Mouse (Mus musculus) limb, embryonic 12.5 days (tissue): ENCODE measurements at regions not wholly inside any gene's neighbourhood (a gene's known extent, or its start where the extent isn't known, plus 50 kb on each side); places are given as distances from the start of the nearest gene placed in this dataset.
A peak's percentile ranks its signal among the peaks of the same experiment; 100 is the strongest.

Experiments
- ATAC-seq: fragments of 200-750 bp; cut with Nextera tagmentation; 2 replicates; pipeline ENCODE4 v1.8.0; 2017; ENCODE audit warnings: low read depth, moderate TSS enrichment; ENCODE audit not compliant: insufficient number of reproducible peaks, insufficient read depth, low FRiP score, low TSS enrichment
- H3K27ac ChIP-seq: fragments of 300-500 bp; sonication (generic); 2 replicates; pipeline ENCODE4 v1.5.1; 2016; ENCODE audit warnings: mild to moderate bottlenecking, moderate library complexity
- H3K27me3 ChIP-seq: fragments of 300-500 bp; sonication (generic); 2 replicates; pipeline ENCODE4 v1.6.1; 2016; ENCODE audit warnings: mild to moderate bottlenecking, moderate library complexity
- H3K36me3 ChIP-seq: fragments of 300-500 bp; sonication (generic); 2 replicates; pipeline ENCODE4 v1.6.1; 2016; ENCODE audit warnings: mild to moderate bottlenecking, moderate library complexity
- H3K4me1 ChIP-seq: fragments of 300-500 bp; sonication (generic); replicated peaks from 2 replicates; pipeline ENCODE4 v1.6.1; 2016
- H3K4me2 ChIP-seq: fragments of 300-500 bp; sonication (generic); 2 replicates; pipeline ENCODE4 v1.6.1; 2016; ENCODE audit warnings: mild to moderate bottlenecking, moderate library complexity
- H3K4me3 ChIP-seq: fragments of 300-500 bp; sonication (generic); replicated peaks from 2 replicates; pipeline ENCODE4 v1.5.1; 2016; ENCODE audit warnings: mild to moderate bottlenecking
- H3K9ac ChIP-seq: fragments of 300-500 bp; sonication (generic); replicated peaks from 2 replicates; pipeline ENCODE4 v1.6.1; 2016; ENCODE audit warnings: mild to moderate bottlenecking, moderate library complexity
- H3K9me3 ChIP-seq: fragments of 300-500 bp; sonication (generic); 2 replicates; pipeline ENCODE4 v1.6.1; 2016; ENCODE audit warnings: mild to moderate bottlenecking, moderate library complexity
- WGBS: fragments of 180-500 bp; shearing (Covaris S2); methylation state at CpG from one replicate; pipeline ENCODE4 v1.1.7; 2016; 5-methylcytosine and 5-hydroxymethylcytosine counted together

GRCm38 (mm10) chr7:90044100-90044698 lies 63.4 kb upstream of the Eed start:
- no peak for ATAC-seq
- WGBS = 88% methylated on average over 4 of the region's 4 CpGs
- Histone ChIP-seq H3K27me3 (no peaks in the 10 kb centered on the region), H3K36me3 (no peaks in the 10 kb centered on the region), H3K4me2 (no peak overlapping the region), H3K9ac (no peak overlapping the region), H3K27ac (no peak overlapping the region), H3K9me3 (no peaks in the 10 kb centered on the region), H3K4me3 (no peak overlapping the region), H3K4me1 (peaks cover 13% of the 10 kb centered on the region)

- no peak overlapping the region for H3K4me3 ChIP-seq
- no peak overlapping the region for H3K4me2 ChIP-seq
- WGBS = 78% methylated on average over 4 of the region's 4 CpGs
- no peak overlapping the region for H3K27ac ChIP-seq
- H3K27me3 ChIP-seq = no peaks in the 10 kb centered on the region
- no peak overlapping the region for H3K9ac ChIP-seq
- no peak for ATAC-seq
- no peaks in the 10 kb centered on the region for H3K9me3 ChIP-seq
- H3K36me3 ChIP-seq = no peaks in the 10 kb centered on the region
- peaks cover 13% of the 10 kb centered on the region for H3K4me1 ChIP-seq
Observed at GRCm38 (mm10) chr7:90045208-90045800, 64.5 kb upstream of the Eed start.

- H3K27ac ChIP-seq = no peak overlapping the region
- H3K9ac ChIP-seq = no peak overlapping the region
- H3K4me2 ChIP-seq = no peak overlapping the region
- 91% methylated on average over 3 of the region's 3 CpGs for WGBS
- H3K36me3 ChIP-seq = no peaks in the 10 kb centered on the region
- peaks cover 10% of the 10 kb centered on the region for H3K4me1 ChIP-seq
- H3K27me3 ChIP-seq = no peaks in the 10 kb centered on the region
- no peak for ATAC-seq
- no peak overlapping the region for H3K4me3 ChIP-seq
- H3K9me3 ChIP-seq = no peaks in the 10 kb centered on the region
Observed at GRCm38 (mm10) chr7:90046228-90046627, 65.4 kb upstream of the Eed start.

DNA sequence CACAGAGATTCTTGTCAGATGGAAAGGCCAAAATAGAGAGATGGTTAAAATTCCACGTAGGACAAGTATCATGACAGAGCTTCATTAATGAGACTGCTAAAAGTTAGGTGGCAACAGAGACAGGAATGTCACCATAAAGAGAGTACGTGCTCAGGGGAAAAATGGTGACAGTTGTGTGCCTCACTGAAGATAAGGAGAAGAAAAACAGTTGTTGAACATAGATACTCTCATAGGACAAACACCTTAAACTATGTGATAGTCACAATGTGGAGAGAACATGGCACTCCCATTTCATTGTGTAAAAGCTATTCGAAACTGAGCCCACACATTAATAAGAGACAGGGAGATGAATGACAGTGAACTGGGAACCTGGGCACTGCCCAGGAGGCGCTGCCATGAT lies 66.1 kb upstream of the Eed start:
- Histone ChIP-seq H3K27me3 (no peaks in the 10 kb centered on the region), H3K36me3 (no peaks in the 10 kb centered on the region), H3K4me3 (no peak overlapping the region), H3K9ac (no peak overlapping the region), H3K27ac (no peak overlapping the region), H3K9me3 (no peaks in the 10 kb centered on the region), H3K4me1 (peaks cover 4% of the 10 kb centered on the region), H3K4me2 (no peak overlapping the region)
- no peak for ATAC-seq
- WGBS = 89% methylated on average over 4 of the region's 4 CpGs

- Histone ChIP-seq H3K9me3 (no peaks in the 10 kb centered on the region), H3K27ac (no peak overlapping the region), H3K4me3 (no peak overlapping the region), H3K4me1 (no peaks in the 10 kb centered on the region), H3K9ac (no peak overlapping the region), H3K27me3 (no peaks in the 10 kb centered on the region), H3K4me2 (no peak overlapping the region), H3K36me3 (no peaks in the 10 kb centered on the region)
- no peak for ATAC-seq
- WGBS = 76% methylated on average over 10 of the region's 10 CpGs
Observed at GRCm38 (mm10) chr7:90048401-90049307, 67.9 kb upstream of the Eed start.

GRCm38 (mm10) chr7:90049831-90050237 lies 69.1 kb upstream of the Eed start:
- Histone ChIP-seq H3K4me1 (peaks cover 3% of the 10 kb centered on the region), H3K9ac (no peak overlapping the region), H3K4me3 (no peak overlapping the region), H3K27ac (no peak overlapping the region), H3K36me3 (no peaks in the 10 kb centered on the region), H3K9me3 (no peaks in the 10 kb centered on the region), H3K4me2 (no peak overlapping the region), H3K27me3 (no peaks in the 10 kb centered on the region)
- 67% methylated on average over 8 of the region's 8 CpGs for WGBS
- ATAC-seq = peak; percentile 78; the same call in 1 of the 2 replicates

GRCm38 (mm10) chr7:90054795-90055511 lies 74.2 kb upstream of the Eed start:
- H3K27me3 ChIP-seq = no peaks in the 10 kb centered on the region
- H3K9me3 ChIP-seq = no peaks in the 10 kb centered on the region
- no peak overlapping the region for H3K4me3 ChIP-seq
- WGBS = 50% methylated on average over 7 of the region's 7 CpGs
- no peak overlapping the region for H3K4me2 ChIP-seq
- H3K27ac ChIP-seq = no peak overlapping the region
- 0 out of 2 replicates have a peak overlapping the region, but pooled peaks have one; percentile 12 for H3K9ac ChIP-seq
- no peaks in the 10 kb centered on the region for H3K36me3 ChIP-seq
- peaks cover 8% of the 10 kb centered on the region for H3K4me1 ChIP-seq
- ATAC-seq = no peak

DNA sequence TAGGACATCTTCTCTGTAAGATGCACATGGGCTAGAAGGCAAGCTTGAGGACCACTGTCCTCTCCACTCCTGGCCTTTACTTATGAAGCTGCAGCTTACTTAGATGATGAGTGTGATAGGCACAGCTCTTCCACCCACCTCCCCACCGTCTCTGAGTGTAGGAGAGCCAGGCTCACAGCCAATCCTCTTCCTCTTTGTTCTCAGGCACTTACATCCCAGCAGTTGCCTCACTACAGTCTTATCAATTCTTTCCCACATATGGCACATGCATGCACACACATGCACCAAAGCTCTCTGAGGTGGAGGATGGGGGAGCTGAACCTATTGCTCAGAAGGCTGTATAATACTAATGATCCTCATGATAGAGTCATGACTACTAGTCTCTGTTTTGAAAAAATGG lies 72.1 kb upstream of the Picalm start:
- H3K9ac ChIP-seq = no peak overlapping the region
- no peak for ATAC-seq
- WGBS = 82% methylated on average over 1 of the region's 1 CpGs
- H3K9me3 ChIP-seq = no peaks in the 10 kb centered on the region
- no peak overlapping the region for H3K27ac ChIP-seq
- no peaks in the 10 kb centered on the region for H3K27me3 ChIP-seq
- no peak overlapping the region for H3K4me3 ChIP-seq
- peaks cover 18% of the 10 kb centered on the region for H3K4me1 ChIP-seq
- H3K36me3 ChIP-seq = no peaks in the 10 kb centered on the region
- no peak overlapping the region for H3K4me2 ChIP-seq

DNA sequence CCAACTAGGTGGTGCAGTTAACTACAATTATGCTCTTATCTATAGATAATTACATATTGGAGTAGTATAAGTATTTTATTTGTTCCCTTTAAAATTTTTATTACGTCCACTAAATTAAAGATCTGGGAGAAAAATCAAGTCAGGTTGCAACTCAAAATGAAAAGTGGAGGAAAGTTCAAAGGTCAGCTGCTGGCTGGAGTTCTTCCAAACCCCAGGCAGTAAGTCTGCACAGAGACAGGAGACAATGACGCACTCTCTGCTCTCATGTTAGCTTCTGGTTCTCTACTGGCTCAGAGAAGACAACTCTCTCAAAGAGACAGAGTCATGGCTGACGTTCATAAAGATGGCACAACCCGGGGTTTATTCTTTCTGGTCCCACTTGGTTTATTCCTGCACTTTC lies 71.4 kb upstream of the Picalm start:
- 80% methylated on average over 4 of the region's 4 CpGs for WGBS
- Histone ChIP-seq H3K27me3 (no peaks in the 10 kb centered on the region), H3K9me3 (no peaks in the 10 kb centered on the region), H3K36me3 (no peaks in the 10 kb centered on the region), H3K4me2 (no peak overlapping the region), H3K27ac (no peak overlapping the region), H3K4me3 (no peak overlapping the region), H3K4me1 (peaks cover 18% of the 10 kb centered on the region), H3K9ac (no peak overlapping the region)
- no peak for ATAC-seq

GRCm38 (mm10) chr7:90059249-90059628 lies 70.8 kb upstream of the Picalm start:
- H3K27me3 ChIP-seq = no peaks in the 10 kb centered on the region
- H3K36me3 ChIP-seq = no peaks in the 10 kb centered on the region
- no peak for ATAC-seq
- H3K4me3 ChIP-seq = no peak overlapping the region
- H3K4me1 ChIP-seq = peaks cover 18% of the 10 kb centered on the region
- H3K9ac ChIP-seq = no peak overlapping the region
- H3K9me3 ChIP-seq = no peaks in the 10 kb centered on the region
- no peak overlapping the region for H3K4me2 ChIP-seq
- peak overlapping the region; percentile 64; the same call in 1 of the 2 replicates for H3K27ac ChIP-seq
- 63% methylated on average over 8 of the region's 8 CpGs for WGBS
